Mouse (Mus musculus) cerebellum, adult 11-12 months (tissue): Measurements from ENCODE around the gene Doc2g.

Experiments
- DNase-seq: peaks from one replicate; pipeline ENCODE4 v3.0.0; 2022

The Doc2g gene

GRCm38 (mm10) chr19:3991966-3992365 is 11.1 kb upstream of the Doc2g start:
- DNase-seq, result no peak

- DNase-seq, result no peak
Observed at GRCm38 (mm10) chr19:3992416-3992815, 10.7 kb upstream of the Doc2g start, which contains the start of gene Tbx10. Tbx10 (plus strand) TSS chr19:3992752.

- no peak for DNase-seq
Observed at GRCm38 (mm10) chr19:3994932-3995331, 8.2 kb upstream of the Doc2g start.

- no peak for DNase-seq
Observed at GRCm38 (mm10) chr19:3995505-3995904, 7.6 kb upstream of the Doc2g start.

GRCm38 (mm10) chr19:3996106-3996505 is 7.0 kb upstream of the Doc2g start:
- DNase-seq, result no peak

GRCm38 (mm10) chr19:3996747-3997146 is 6.4 kb upstream of the Doc2g start:
- DNase-seq, result no peak

- DNase-seq, result no peak
Observed at GRCm38 (mm10) chr19:3997231-3997630, 5.9 kb upstream of the Doc2g start.

- DNase-seq, result no peak
Observed at GRCm38 (mm10) chr19:3998335-3998734, 4.8 kb upstream of the Doc2g start.

- DNase-seq, result no peak
Observed at GRCm38 (mm10) chr19:3999121-3999730, 3.9 kb upstream of the Doc2g start.

GRCm38 (mm10) chr19:4000119-4000900 is 2.8 kb upstream of the Doc2g start, which contains the start of the genes Nudt8 and Gm49405:
Nudt8 (plus strand) TSS chr19:4000580.
Gm49405 (plus strand) TSS chr19:4000626.
- peak; percentile 98 for DNase-seq

GRCm38 (mm10) chr19:4000949-4001525 is 2.1 kb upstream of the Doc2g start:
- DNase-seq, result no peak

GRCm38 (mm10) chr19:4001752-4002151 is 1.4 kb upstream of the Doc2g start:
- DNase-seq, result no peak

GRCm38 (mm10) chr19:4003641-4004040 is 528 bp downstream of the Doc2g start:
- no peak for DNase-seq

- no peak for DNase-seq
Observed at GRCm38 (mm10) chr19:4004331-4004730, 1.2 kb downstream of the Doc2g start.

- no peak for DNase-seq
Observed at GRCm38 (mm10) chr19:4005091-4005490, 2.0 kb downstream of the Doc2g start.

- DNase-seq, result no peak
Observed at GRCm38 (mm10) chr19:4005971-4006370, 2.9 kb downstream of the Doc2g start.

GRCm38 (mm10) chr19:4011086-4011485 is 8.0 kb downstream of the Doc2g start:
- peak; percentile 36 for DNase-seq

GRCm38 (mm10) chr19:4012432-4013022 is 9.4 kb downstream of the Doc2g start, which contains the start of gene Ndufv1:
Ndufv1 (minus strand) TSS chr19:4012806.
- DNase-seq, result peak; percentile 99

GRCm38 (mm10) chr19:4013066-4013465 is 10.0 kb downstream of the Doc2g start:
- no peak for DNase-seq

GRCm38 (mm10) chr19:4014802-4015201 is 11.7 kb downstream of the Doc2g start:
- peak; percentile 41 for DNase-seq

- DNase-seq, result no peak
Observed at GRCm38 (mm10) chr19:4015635-4016034, 12.5 kb downstream of the Doc2g start.

GRCm38 (mm10) chr19:4017921-4018587 is 14.9 kb downstream of the Doc2g start:
- no peak for DNase-seq
